Mouse (Mus musculus): ENCODE results near the gene Klhl9. TPM values are rescaled to one million over a fixed set of nuclear protein-coding genes. Genes with fewer than 3 reads are reported as not detected.
"Not testable (repeated sequence)": the region's sequence is repeated elsewhere in the genome, so short reads cannot be mapped to it uniquely, and the experiment has no call there.

Klhl9 gene
- 93.3 and 105 TPM in 2 replicates for polyA plus RNA-seq (2015; fragmentation: Nextera tagmentation; extraction: Ambion mirVana)

GRCm38 (mm10) chr4:88721791-88722721, at the start of gene Klhl9, which contains the start of gene Gm26566:
Gene Klhl9, minus strand, starts transcription at chr4:88722465.
Gene Gm26566, plus strand, starts transcription at chr4:88721805.
- peak; percentile 99 for ATAC-seq (ENCODE audit: insufficient number of reproducible peaks, low FRiP score, low TSS enrichment, low read depth)
- peaks cover 13% of the 10 kb centered on the region; the same call in 1 of the 2 replicates for H3K36me3 ChIP-seq
- H3K4me3 ChIP-seq: peak within 1 kb of the TSS; percentile 73
- H3K27me3 ChIP-seq: no peaks in the 10 kb centered on the region
- peak within 1 kb of the TSS; percentile 98 for H3K27ac ChIP-seq
- WGBS: under 1% methylated on average over 81 of the region's 82 CpGs
- peak within 1 kb of the TSS; percentile 60 for H3K4me2 ChIP-seq
- no peaks in the 10 kb centered on the region for H3K9me3 ChIP-seq
- H3K4me1 ChIP-seq: peaks cover 22% of the 10 kb centered on the region
- H3K9ac ChIP-seq: peak within 1 kb of the TSS; percentile 96

GRCm38 (mm10) chr4:88763384-88764018, 41.2 kb upstream of the Klhl9 start:
- not testable (repeated sequence) for H3K9ac ChIP-seq; H3K4me1 ChIP-seq; H3K9me3 ChIP-seq; H3K27me3 ChIP-seq; ATAC-seq (ENCODE audit: insufficient number of reproducible peaks, low FRiP score, low TSS enrichment, low read depth); H3K36me3 ChIP-seq
- WGBS: 2% methylated on average over 30 of the region's 42 CpGs
- Histone ChIP-seq H3K27ac (peak overlapping the region; percentile 77; the same call in 1 of the 2 replicates), H3K4me2 (peak overlapping the region; percentile 51), H3K4me3 (peak overlapping the region; percentile 42)

- 51% methylated on average over 9 of the region's 9 CpGs for WGBS
- not testable (repeated sequence) for ATAC-seq (ENCODE audit: insufficient number of reproducible peaks, low FRiP score, low TSS enrichment, low read depth)
Measured at GRCm38 (mm10) chr4:88762341-88762740, 40.1 kb upstream of the Klhl9 start.

DNA sequence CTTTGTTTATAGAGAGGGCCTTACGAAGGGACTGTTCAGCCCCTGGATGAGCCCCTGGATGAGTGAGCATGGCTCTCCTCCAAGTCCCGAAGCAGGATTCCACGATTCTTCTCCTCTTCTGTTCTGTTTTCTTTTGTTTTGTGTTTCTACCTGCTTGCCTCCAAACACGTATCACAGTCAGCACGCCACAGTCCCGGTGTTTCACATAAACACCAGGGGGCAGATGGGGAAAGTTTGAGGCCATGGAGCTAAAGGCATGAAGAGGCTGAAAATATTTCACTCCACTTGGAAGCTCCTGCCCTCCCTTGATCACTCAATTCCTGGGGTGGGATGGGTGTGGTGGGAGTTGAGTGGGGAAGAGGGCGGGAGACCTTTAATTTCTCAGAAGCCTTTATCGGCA, 39.5 kb upstream of the Klhl9 start:
- H3K4me1 ChIP-seq; H3K4me2 ChIP-seq; H3K36me3 ChIP-seq; ATAC-seq (ENCODE audit: insufficient number of reproducible peaks, low FRiP score, low TSS enrichment, low read depth); H3K27ac ChIP-seq; H3K9me3 ChIP-seq; H3K9ac ChIP-seq; H3K27me3 ChIP-seq; H3K4me3 ChIP-seq: not testable (repeated sequence)
- WGBS: 64% methylated on average over 6 of the region's 8 CpGs

More at GRCm38 (mm10) chr4:88762341-88762740, 40.1 kb upstream of the Klhl9 start:
- not testable (repeated sequence) for H3K4me3 ChIP-seq, H3K27me3 ChIP-seq, H3K27ac ChIP-seq, H3K4me2 ChIP-seq, H3K9me3 ChIP-seq, H3K9ac ChIP-seq, H3K36me3 ChIP-seq, H3K4me1 ChIP-seq

- H3K9me3 ChIP-seq; ATAC-seq (ENCODE audit: insufficient number of reproducible peaks, low FRiP score, low TSS enrichment, low read depth); H3K4me1 ChIP-seq; H3K27me3 ChIP-seq; H3K36me3 ChIP-seq; H3K9ac ChIP-seq: not testable (repeated sequence)
- Histone ChIP-seq H3K4me2 (peak overlapping the region; percentile 50), H3K4me3 (peak overlapping the region; percentile 38), H3K27ac (peak overlapping the region; percentile 81)
- 0% methylated on average over 26 of the region's 28 CpGs for WGBS
Measured at GRCm38 (mm10) chr4:88760431-88760830, 38.2 kb upstream of the Klhl9 start.

- Histone ChIP-seq H3K4me2 (peak within 1 kb of the TSS; percentile 50), H3K4me3 (peak within 1 kb of the TSS; percentile 38), H3K27ac (peak within 1 kb of the TSS; percentile 81)
- WGBS: 15% methylated on average over 11 of the region's 14 CpGs
- H3K27me3 ChIP-seq; H3K36me3 ChIP-seq; H3K9ac ChIP-seq; ATAC-seq (ENCODE audit: insufficient number of reproducible peaks, low FRiP score, low TSS enrichment, low read depth); H3K4me1 ChIP-seq; H3K9me3 ChIP-seq: not testable (repeated sequence)
Measured at GRCm38 (mm10) chr4:88759610-88760268, 37.5 kb upstream of the Klhl9 start, which contains the start of gene Gm13283. Gene Gm13283, plus strand, starts transcription at chr4:88760119.

DNA sequence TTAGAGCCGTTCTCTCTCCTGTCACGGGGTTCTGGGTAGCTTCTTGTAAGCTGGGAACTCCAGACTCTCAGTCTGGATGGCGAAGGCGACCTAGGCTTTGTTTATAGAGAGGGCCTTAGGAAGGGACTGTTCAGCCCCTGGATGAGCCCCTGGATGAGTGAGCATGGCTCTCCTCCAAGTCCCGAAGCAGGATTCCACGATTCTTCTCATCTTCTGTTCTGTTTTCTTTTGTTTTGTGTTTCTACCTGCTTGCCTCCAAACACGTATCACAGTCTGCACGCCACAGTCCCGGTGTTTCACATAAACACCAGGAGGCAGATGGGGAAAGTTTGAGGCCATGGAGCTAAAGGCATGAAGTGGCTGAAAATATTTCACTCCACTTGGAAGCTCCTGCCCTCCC, 36.5 kb upstream of the Klhl9 start:
- not testable (repeated sequence) for H3K27ac ChIP-seq; H3K36me3 ChIP-seq; ATAC-seq (ENCODE audit: insufficient number of reproducible peaks, low FRiP score, low TSS enrichment, low read depth); H3K4me1 ChIP-seq; H3K9me3 ChIP-seq; H3K9ac ChIP-seq; H3K27me3 ChIP-seq; H3K4me3 ChIP-seq; H3K4me2 ChIP-seq
- 80% methylated on average over 9 of the region's 9 CpGs for WGBS

GRCm38 (mm10) chr4:88757628-88758031, 35.4 kb upstream of the Klhl9 start:
- Histone ChIP-seq H3K4me2 (peak overlapping the region; percentile 66), H3K4me3 (peak overlapping the region; percentile 51), H3K27ac (peak overlapping the region; percentile 96)
- not testable (repeated sequence) for H3K9ac ChIP-seq, H3K9me3 ChIP-seq, H3K36me3 ChIP-seq, H3K27me3 ChIP-seq, H3K4me1 ChIP-seq
- WGBS: 0% methylated on average over 21 of the region's 21 CpGs
- ATAC-seq (ENCODE audit: insufficient number of reproducible peaks, low FRiP score, low TSS enrichment, low read depth): peak; percentile 99

DNA sequence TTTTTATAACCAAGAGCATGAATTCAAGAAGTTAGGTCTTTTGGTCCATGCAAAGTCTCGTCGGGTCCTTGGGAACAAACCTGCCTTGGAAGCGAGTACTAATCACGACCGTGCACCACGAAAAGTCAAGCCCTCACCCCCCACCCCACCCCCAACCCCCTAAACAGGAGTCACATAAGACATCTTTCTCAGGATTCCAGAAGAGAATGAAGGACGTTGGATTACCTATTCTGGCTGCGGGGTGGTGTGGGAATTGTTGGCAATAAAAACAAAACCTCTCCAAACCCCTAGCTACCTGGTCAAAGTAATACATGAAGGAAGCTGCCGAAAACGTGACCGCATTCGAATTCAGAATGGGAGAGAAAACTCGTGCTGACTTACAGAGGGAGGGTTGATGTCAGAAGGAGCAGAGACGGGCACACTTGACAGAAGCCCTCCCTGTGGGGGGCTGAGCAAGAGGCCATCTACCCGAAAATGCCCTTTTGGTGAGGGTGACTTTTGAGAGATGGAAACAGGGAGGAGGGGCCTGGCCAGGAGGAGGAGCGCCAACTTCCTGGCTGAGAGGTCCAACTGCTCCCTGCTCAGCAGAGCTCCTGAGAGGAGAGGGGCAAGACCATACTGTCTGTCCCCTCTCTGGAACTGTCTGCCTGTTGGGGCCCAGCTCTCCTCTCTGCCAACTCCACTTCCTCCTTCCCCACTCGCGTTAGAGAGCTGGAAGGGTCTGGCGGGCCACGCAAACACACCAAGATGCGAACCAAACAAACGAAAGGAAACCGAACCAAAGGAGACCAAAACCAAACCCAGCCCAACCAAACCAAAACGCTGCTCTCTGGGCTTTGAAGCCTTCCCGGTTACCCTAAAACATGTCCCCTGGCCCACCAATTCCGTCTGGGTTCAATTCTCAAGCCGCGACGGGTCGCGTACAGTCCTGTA, 34.6 kb upstream of the Klhl9 start:
- Histone ChIP-seq H3K27ac (peak overlapping the region; percentile 96), H3K4me2 (peak overlapping the region; percentile 66), H3K9ac (peak overlapping the region; percentile 55), H3K4me3 (peak overlapping the region; percentile 51)
- H3K4me1 ChIP-seq; H3K9me3 ChIP-seq; ATAC-seq (ENCODE audit: insufficient number of reproducible peaks, low FRiP score, low TSS enrichment, low read depth); H3K36me3 ChIP-seq; H3K27me3 ChIP-seq: not testable (repeated sequence)
- WGBS: 11% methylated on average over 29 of the region's 31 CpGs

DNA sequence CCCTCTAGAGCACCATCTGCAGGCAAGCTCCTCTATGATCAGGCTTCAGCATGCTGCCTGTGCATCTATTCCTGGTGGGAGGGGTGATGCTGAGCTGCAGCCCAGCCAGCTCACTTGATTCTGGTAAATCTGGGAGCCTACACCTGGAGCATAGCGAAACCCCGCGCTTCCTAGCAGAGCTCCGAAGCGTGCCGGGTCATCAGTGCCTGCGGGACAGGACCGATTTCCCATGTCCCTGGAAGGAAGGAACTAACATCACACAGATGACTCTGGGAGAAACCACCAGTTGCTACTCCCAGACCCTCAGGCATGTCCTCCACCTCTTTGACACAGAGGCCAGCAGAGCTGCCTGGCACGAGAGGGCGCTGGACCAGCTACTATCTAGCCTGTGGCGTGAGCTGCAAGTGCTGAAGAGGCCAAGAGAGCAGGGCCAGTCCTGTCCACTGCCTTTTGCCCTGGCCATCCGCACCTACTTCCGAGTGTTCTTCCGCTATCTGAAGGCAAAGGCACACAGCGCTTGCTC, 32.6 kb upstream of the Klhl9 start, which contains the start of gene Gm13271:
TSS of gene Gm13271 (plus strand) at position 51 of the 523 bp plus-strand sequence.
- 78% methylated on average over 15 of the region's 15 CpGs for WGBS
- H3K9me3 ChIP-seq: not testable (repeated sequence)

DNA sequence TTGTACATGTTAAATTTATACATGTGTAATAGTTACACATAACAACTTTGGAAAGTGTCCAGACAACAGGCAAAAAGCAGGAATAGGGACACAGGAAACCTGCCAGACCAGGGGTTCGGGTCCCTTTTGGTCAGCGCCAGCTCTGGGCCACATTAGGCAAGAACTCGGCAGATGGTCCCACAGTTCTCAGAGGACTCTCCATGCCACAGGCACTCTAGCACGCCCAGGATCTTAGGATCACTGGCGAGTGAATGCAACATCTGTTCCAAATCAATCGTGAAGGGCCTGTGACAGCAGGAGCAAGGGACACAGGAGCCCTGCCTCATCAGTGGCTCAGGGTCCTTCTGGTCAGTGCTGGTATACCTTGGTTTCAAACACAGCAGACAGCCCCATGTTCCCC, 27.7 kb upstream of the Klhl9 start:
- Histone ChIP-seq H3K27me3 (no peaks in the 10 kb centered on the region), H3K9me3 (no peaks in the 10 kb centered on the region), H3K36me3 (no peaks in the 10 kb centered on the region), H3K4me1 (no peaks in the 10 kb centered on the region), H3K4me2 (no peak overlapping the region), H3K4me3 (no peak overlapping the region), H3K9ac (no peak overlapping the region), H3K27ac (no peak overlapping the region)
- ATAC-seq (ENCODE audit: insufficient number of reproducible peaks, low FRiP score, low TSS enrichment, low read depth): no peak
- WGBS: 29% methylated on average over 6 of the region's 6 CpGs

More for the DNA sequence above, 32.6 kb upstream of the Klhl9 start, which contains the start of gene Gm13271:
- not testable (repeated sequence) for H3K4me2 ChIP-seq; ATAC-seq (ENCODE audit: insufficient number of reproducible peaks, low FRiP score, low TSS enrichment, low read depth); H3K27ac ChIP-seq; H3K36me3 ChIP-seq; H3K4me1 ChIP-seq; H3K4me3 ChIP-seq; H3K9ac ChIP-seq; H3K27me3 ChIP-seq

All from limb, embryonic 15.5 days (tissue).